8 mouse cellular contexts compared by ENCODE assay signal in the genomic region with DNA sequence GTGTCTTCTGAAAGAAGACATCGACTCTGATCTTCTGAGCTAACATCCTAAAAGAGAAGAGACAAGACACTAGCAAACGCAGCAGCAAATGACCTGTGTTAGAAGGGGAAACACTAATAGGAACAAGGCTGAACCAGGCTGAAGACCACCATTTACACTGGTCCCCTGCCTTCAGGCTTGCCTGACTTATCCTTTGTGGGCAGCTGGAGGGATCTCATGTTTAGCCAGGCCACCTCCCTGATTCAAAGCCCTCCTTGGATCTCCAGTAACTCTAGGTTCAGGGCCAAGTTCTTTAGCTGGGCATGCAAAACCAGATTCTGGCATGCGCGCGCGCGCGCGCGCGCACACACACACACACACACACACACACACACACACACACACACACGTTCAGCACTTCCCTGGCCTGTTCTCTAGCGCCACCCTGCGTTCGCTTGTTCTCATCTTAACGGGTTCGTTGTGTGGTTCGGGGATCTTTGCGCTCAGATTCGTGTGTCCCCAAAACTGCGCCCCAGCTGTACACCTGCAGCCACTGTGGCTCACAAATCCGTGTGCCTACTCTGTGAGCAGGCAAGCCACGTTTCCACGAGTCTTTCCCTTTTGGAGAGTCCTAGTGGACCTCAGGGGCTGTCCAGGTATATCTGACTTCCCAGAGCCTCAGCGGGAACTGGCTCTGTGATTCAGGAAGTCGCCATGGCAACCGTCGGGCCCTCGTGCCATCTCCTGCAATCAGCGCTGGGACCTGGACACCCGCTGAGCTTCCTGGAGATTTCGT. TPM values are rescaled to one million over a fixed set of nuclear protein-coding genes. Genes with fewer than 3 reads are reported as not detected.
DNase-seq lines count a peak whose midpoint lies in the region; ATAC-seq and TF ChIP-seq lines count a peak whose summit lies in the region.

No protein-coding gene starts in this region.

- no peaks in the 10 kb centered on the region for H3K9me3 ChIP-seq in embryonic facial prominence, embryonic 15.5 days (replicated peaks)
- H3K9me3 ChIP-seq in heart, embryonic 14.5 days (ENCODE audit: control insufficient read depth, low read length): no peaks in the 10 kb centered on the region
- no peaks in the 10 kb centered on the region for H3K9me3 ChIP-seq in stomach, postnatal 0 days (ENCODE audit: control insufficient read depth, low read length)

- H3K79me2 ChIP-seq in liver, adult 2 months (ENCODE audit: control insufficient read depth, insufficient read depth, low read length): no peaks in the 10 kb centered on the region

- peaks cover 10% of the 10 kb centered on the region; the same call in 1 of the 2 replicates for H3K27me3 ChIP-seq in embryonic facial prominence, embryonic 15.5 days
- peaks cover 7% of the 10 kb centered on the region; the same call in 1 of the 2 replicates for H3K27me3 ChIP-seq in heart, embryonic 14.5 days (ENCODE audit: control insufficient read depth, insufficient read depth, low read length)
- H3K27me3 ChIP-seq in liver, adult 2 months (ENCODE audit: control insufficient read depth, insufficient read depth, low read length): no peaks in the 10 kb centered on the region
- no peaks in the 10 kb centered on the region for H3K27me3 ChIP-seq in stomach, postnatal 0 days (ENCODE audit: control insufficient read depth, insufficient read depth, low read length)

- peak; percentile 63 to 84 for DNase-seq in heart, adult 18-20 months
- DNase-seq in heart, adult 11 months: no peak
- DNase-seq in kidney, postnatal 10 days: peak; percentile 93
- peak; percentile 55 for DNase-seq in liver, adult 2 months (ENCODE audit: extremely low read depth, low read depth, low spot score)
- peak; percentile 65 for DNase-seq in naive thymus-derived CD4-positive, alpha-beta T cell, adult 2 months (ENCODE audit: low read depth)
- DNase-seq in stomach, postnatal 0 days (ENCODE audit: low spot score): peak; percentile 81

- peak; percentile 77 for TF ChIP-seq CTCF in liver, adult 2 months (IDR thresholded peaks at IDR 0.05; ENCODE audit: low read depth, low read length)
- peak; percentile 83 for TF ChIP-seq CTCF in stomach, postnatal 0 days (IDR thresholded peaks at IDR 0.05; ENCODE audit: low read depth)

- H3K36me3 ChIP-seq in embryonic facial prominence, embryonic 15.5 days: no peaks in the 10 kb centered on the region
- no peaks in the 10 kb centered on the region for H3K36me3 ChIP-seq in heart, embryonic 14.5 days (ENCODE audit: control insufficient read depth, insufficient read depth, low read length)
- H3K36me3 ChIP-seq in liver, adult 2 months (ENCODE audit: control insufficient read depth, insufficient read depth, low read length): no peaks in the 10 kb centered on the region
- no peaks in the 10 kb centered on the region for H3K36me3 ChIP-seq in stomach, postnatal 0 days (ENCODE audit: control insufficient read depth, insufficient read depth, low read length)

- peak; percentile 63; the same call in 1 of the 2 replicates for ATAC-seq in embryonic facial prominence, embryonic 15.5 days (ENCODE audit: insufficient number of reproducible peaks, low FRiP score, low TSS enrichment, low read depth)
- peak; percentile 56; the same call in 1 of the 2 replicates for ATAC-seq in heart, embryonic 14.5 days (ENCODE audit: insufficient number of reproducible peaks, insufficient read depth, low FRiP score, low read depth)
- ATAC-seq in stomach, postnatal 0 days (ENCODE audit: low FRiP score, low TSS enrichment): peak; percentile 53; the same call in 1 of the 2 replicates

- H3K4me2 ChIP-seq in embryonic facial prominence, embryonic 15.5 days (replicated peaks): peak overlapping the region; percentile 53
- peak overlapping the region; percentile 63 for H3K4me2 ChIP-seq in heart, embryonic 14.5 days (ENCODE audit: low read length)
- peak overlapping the region; percentile 43 for H3K4me2 ChIP-seq in stomach, postnatal 0 days (replicated peaks; ENCODE audit: low read depth)

- no peak for TF ChIP-seq POLR2A in liver, adult 2 months (IDR thresholded peaks at IDR 0.05; ENCODE audit: extremely low read depth, insufficient read depth, low read length)

- H3K9ac ChIP-seq in embryonic facial prominence, embryonic 15.5 days: peak overlapping the region; percentile 3; the same call in 1 of the 2 replicates
- H3K9ac ChIP-seq in heart, embryonic 14.5 days (ENCODE audit: low read length): no peak overlapping the region
- H3K9ac ChIP-seq in liver, adult 2 months (ENCODE audit: low read depth, low read length): no peak overlapping the region
- H3K9ac ChIP-seq in stomach, postnatal 0 days (ENCODE audit: low read length): no peak overlapping the region

- WGBS in embryonic facial prominence, embryonic 15.5 days: 5% methylated on average over 32 of the region's 32 CpGs
- 12% methylated on average over 32 of the region's 32 CpGs for WGBS in heart, embryonic 14.5 days
- WGBS in liver, adult 2 months: 15% methylated on average over 32 of the region's 32 CpGs
- 6% methylated on average over 25 of the region's 32 CpGs for WGBS in stomach, postnatal 0 days

- H3K4me1 ChIP-seq in embryonic facial prominence, embryonic 15.5 days: peaks cover 10% of the 10 kb centered on the region
- H3K4me1 ChIP-seq in heart, embryonic 14.5 days (ENCODE audit: control insufficient read depth in 2 of 2, insufficient read depth in 2 of 2, low read length in 2 of 2): peaks cover 0 to 8% of the 10 kb centered on the region in 2 experiments; a peak in 1 of 4 replicates
- peaks cover 2% of the 10 kb centered on the region; the same call in 1 of the 2 replicates for H3K4me1 ChIP-seq in liver, adult 2 months (ENCODE audit: control insufficient read depth, insufficient read depth, low read length)
- 0 out of 2 replicates have a peak, but pooled peaks cover 2% of the 10 kb centered on the region for H3K4me1 ChIP-seq in stomach, postnatal 0 days (replicated peaks; ENCODE audit: control insufficient read depth, insufficient read depth)

- H3K27ac ChIP-seq in embryonic facial prominence, embryonic 15.5 days (replicated peaks): no peak overlapping the region
- H3K27ac ChIP-seq in heart, embryonic 14.5 days (replicated peaks in 1 of 2; ENCODE audit: control insufficient read depth in 1 of 2, insufficient read depth in 1 of 2, low read depth in 2 of 2, low read length in 2 of 2): no peak overlapping the region
- no peak overlapping the region for H3K27ac ChIP-seq in liver, adult 2 months (replicated peaks; ENCODE audit: insufficient read depth, low read depth, low read length)
- no peak overlapping the region for H3K27ac ChIP-seq in stomach, postnatal 0 days (replicated peaks)

- H3K4me3 ChIP-seq in embryonic facial prominence, embryonic 15.5 days (replicated peaks): peak overlapping the region; percentile 25
- peak overlapping the region; percentile 27 to 34 for H3K4me3 ChIP-seq in heart, embryonic 14.5 days (ENCODE audit: control insufficient read depth in 1 of 2, insufficient read depth in 1 of 2, low read depth in 1 of 2, low read length in 2 of 2)
- H3K4me3 ChIP-seq in liver, adult 2 months (ENCODE audit: insufficient read depth, low read depth, low read length): no peak overlapping the region
- H3K4me3 ChIP-seq in stomach, postnatal 0 days (ENCODE audit: low read depth, low read length): no peak overlapping the region; the same call in 1 of the 2 replicates

- no peak for TF ChIP-seq EP300 in stomach, postnatal 0 days (optimal IDR thresholded peaks at IDR 0.05)

RNA-seq across cellular contexts. Expression of a gene that starts 27.6 kb away (rescaled TPM):
- total RNA-seq in heart, adult 18-20 months (2021): 100 to 1,000 TPM; 687 to 800 TPM
- 216 and 226 TPM in 2 replicates for polyA plus RNA-seq in embryonic facial prominence, embryonic 15.5 days (2015; fragmentation: Nextera tagmentation; extraction: Ambion mirVana)
- polyA plus RNA-seq in heart, embryonic 14.5 days (2014; fragmentation: Nextera tagmentation; extraction: Ambion mirVana): 464 and 494 TPM in 2 replicates
- 87.0 and 90.9 TPM in 2 replicates for total RNA-seq in liver, adult 2 months (2014; rRNA removed)
- polyA plus RNA-seq in liver, adult 2 months (2012; rRNA removed): 86.2 and 96.3 TPM in 2 replicates
- polyA plus RNA-seq in stomach, postnatal 0 days (2015; fragmentation: Nextera tagmentation; extraction: Ambion mirVana): 237 and 242 TPM in 2 replicates

RNA-seq across cellular contexts. Expression of a gene that starts 27.7 kb away (rescaled TPM):
- total RNA-seq in heart, adult 18-20 months (2021): not detected
- polyA plus RNA-seq in embryonic facial prominence, embryonic 15.5 days (2015; fragmentation: Nextera tagmentation; extraction: Ambion mirVana): 10.6 and 20.2 TPM in 2 replicates
- polyA plus RNA-seq in heart, embryonic 14.5 days (2014; fragmentation: Nextera tagmentation; extraction: Ambion mirVana): not detected in 2 replicates
- not detected in 2 replicates for total RNA-seq in liver, adult 2 months (2014; rRNA removed)
- polyA plus RNA-seq in liver, adult 2 months (2012; rRNA removed): not detected in 2 replicates
- polyA plus RNA-seq in stomach, postnatal 0 days (2015; fragmentation: Nextera tagmentation; extraction: Ambion mirVana): not detected in 2 replicates

RNA-seq across cellular contexts. Expression of a gene that starts 41.9 kb away (rescaled TPM):
- total RNA-seq in heart, adult 18-20 months (2021): 1 to 10 TPM; 1.1 to 1.9 TPM
- polyA plus RNA-seq in embryonic facial prominence, embryonic 15.5 days (2015; fragmentation: Nextera tagmentation; extraction: Ambion mirVana): 1.2 and 1.4 TPM in 2 replicates
- 0.53 and 1.00 TPM in 2 replicates for polyA plus RNA-seq in heart, embryonic 14.5 days (2014; fragmentation: Nextera tagmentation; extraction: Ambion mirVana)
- total RNA-seq in liver, adult 2 months (2014; rRNA removed): 0.07 and 0.09 TPM in 2 replicates
- polyA plus RNA-seq in liver, adult 2 months (2012; rRNA removed): 0.15 and 0.55 TPM in 2 replicates
- 0.55 and 0.91 TPM in 2 replicates for polyA plus RNA-seq in stomach, postnatal 0 days (2015; fragmentation: Nextera tagmentation; extraction: Ambion mirVana)

Comparison
In these comparisons a context has a peak if more than half of its experiments do, and no peak if none do; other contexts are left out.
1. H3K4me3 ChIP-seq: peak in embryonic facial prominence, embryonic 15.5 days (single experiment) and heart, embryonic 14.5 days (2 of 2); none in liver, adult 2 months (single experiment) and stomach, postnatal 0 days (single experiment).
2. Peak in every context shown above with its lines, with median percentiles within 50 percentile points of each other: ATAC-seq and H3K4me2 ChIP-seq.